Mouse (Mus musculus) myocyte (in vitro differentiated cells): ENCODE results near the gene Lag3. TPM values are rescaled to one million over a fixed set of nuclear protein-coding genes. Genes with fewer than 3 reads are reported as not detected.

Experiments
- H3K27me3 ChIP-seq: one replicate; pipeline ENCODE4 v1.6.1; 2011; ENCODE audit not compliant: control insufficient read depth, insufficient read depth, insufficient read length
- H3K36me3 ChIP-seq: one replicate; pipeline ENCODE4 v1.6.1; 2011; ENCODE audit not compliant: control insufficient read depth, insufficient read depth
- H3K4me2 ChIP-seq: one replicate; pipeline ENCODE4 v1.6.1; 2011; ENCODE audit warnings: low read depth, control low read depth
- H3K4me3 ChIP-seq: one replicate; pipeline ENCODE4 v1.5.1; 2011; ENCODE audit warnings: mild to moderate bottlenecking, control low read depth, moderate library complexity
- H3K79me2 ChIP-seq: one replicate; pipeline ENCODE4 v1.6.1; 2011; ENCODE audit not compliant: control insufficient read depth, insufficient read depth
- H3ac ChIP-seq: one replicate; pipeline ENCODE4 v1.6.1; 2011; ENCODE audit not compliant: control insufficient read depth, insufficient read length
- CEBPB ChIP-seq: IDR thresholded peaks from 2 replicates; pipeline ENCODE4 v1.6.1; 2011; ENCODE audit warnings: mild to moderate bottlenecking, moderate library complexity; ENCODE audit not compliant: poor library complexity, insufficient read depth, severe bottlenecking
- E2F4 ChIP-seq: IDR thresholded peaks from one replicate; pipeline ENCODE4 v1.6.1; 2011; ENCODE audit warnings: mild to moderate bottlenecking, control low read depth, moderate library complexity; ENCODE audit not compliant: insufficient read depth
- MAX ChIP-seq: IDR thresholded peaks from one replicate; pipeline ENCODE4 v1.6.1; 2011; ENCODE audit warnings: low read depth, mild to moderate bottlenecking, control low read depth
- MYOD1 ChIP-seq, 3 experiments: IDR thresholded peaks; one replicate each; pipeline ENCODE4 v1.6.1; 2011; ENCODE audit warnings: control low read depth in 2 of 3, low read depth in 2 of 3, mild to moderate bottlenecking in 2 of 3, moderate library complexity in 1 of 3; ENCODE audit not compliant: insufficient read length in 2 of 3, control insufficient read depth in 1 of 3
- MYOG ChIP-seq, 3 experiments: IDR thresholded peaks; one replicate each; pipeline ENCODE4 v1.6.1; 2011; ENCODE audit warnings: control low read depth in 2 of 3, low read depth in 2 of 3, mild to moderate bottlenecking in 2 of 3; ENCODE audit not compliant: insufficient read length in 2 of 3, control insufficient read depth in 1 of 3, insufficient read depth in 1 of 3
- POLR2A ChIP-seq: IDR thresholded peaks from one replicate; pipeline ENCODE4 v1.6.1; 2011; ENCODE audit warnings: low read depth, mild to moderate bottlenecking, control low read depth, moderate library complexity; ENCODE audit not compliant: insufficient read length
- POLR2AphosphoS2 ChIP-seq: IDR thresholded peaks from one replicate; pipeline ENCODE4 v1.6.1; 2011; ENCODE audit warnings: low read depth, control low read depth; ENCODE audit not compliant: insufficient read length
- REST ChIP-seq: IDR thresholded peaks from one replicate; pipeline ENCODE4 v1.6.1; 2011; ENCODE audit warnings: mild to moderate bottlenecking, control low read depth, moderate library complexity; ENCODE audit not compliant: insufficient read depth, insufficient read length
- SRF ChIP-seq: IDR thresholded peaks from one replicate; pipeline ENCODE4 v1.6.1; 2011; ENCODE audit warnings: low read depth; ENCODE audit not compliant: control insufficient read depth, insufficient read length
- TCF12 ChIP-seq: IDR thresholded peaks from one replicate; pipeline ENCODE4 v1.6.1; 2011; ENCODE audit warnings: mild to moderate bottlenecking, control low read depth; ENCODE audit not compliant: poor library complexity, insufficient read depth, severe bottlenecking
- TCF3 ChIP-seq: IDR thresholded peaks from one replicate; pipeline ENCODE4 v1.6.1; 2011; ENCODE audit warnings: low read depth, control low read depth; ENCODE audit not compliant: insufficient read length
- USF1 ChIP-seq: IDR thresholded peaks from one replicate; pipeline ENCODE4 v1.6.1; 2011; ENCODE audit warnings: low read depth, mild to moderate bottlenecking, control low read depth, moderate library complexity
- polyA plus RNA-seq: library from polyadenylated mRNA; unstranded; fragments of >200 nt; fragmentation: generic; extraction: Trizol; gene quantifications from one replicate; pipeline ENCODE4 v1.2.1, GENCODE M21; 2012; ENCODE audit warnings: missing spikeins

The Lag3 gene
- polyA plus RNA-seq, 1 experiment = 0.41 TPM

GRCm38 (mm10) chr6:124866560-124866959, 44.9 kb downstream of the Lag3 start:
- Histone ChIP-seq H3K27me3 (peaks cover 76% of the 10 kb centered on the region), H3K79me2 (no peaks in the 10 kb centered on the region), H3K4me3 (no peak overlapping the region), H3K36me3 (no peaks in the 10 kb centered on the region), H3ac (no peak overlapping the region), H3K4me2 (no peak overlapping the region)
- TF ChIP-seq SRF (no peak), MAX (no peak), TCF3 (no peak), E2F4 (no peak), REST (no peak), MYOD1 (IDR thresholded peaks at IDR 0.05; ENCODE audit: control insufficient read depth in 1 of 3, insufficient read length in 2 of 3, low read depth in 2 of 3) (no peak), TCF12 (no peak), MYOG (IDR thresholded peaks at IDR 0.05; ENCODE audit: control insufficient read depth in 1 of 3, insufficient read depth in 1 of 3, insufficient read length in 2 of 3, low read depth in 2 of 3) (no peak), POLR2AphosphoS2 (no peak), CEBPB (no peak), USF1 (no peak), POLR2A (no peak)

GRCm38 (mm10) chr6:124865766-124866362, 45.6 kb downstream of the Lag3 start:
- no peak overlapping the region for H3K4me3 ChIP-seq
- H3ac ChIP-seq = no peak overlapping the region
- H3K27me3 ChIP-seq = peaks cover 81% of the 10 kb centered on the region
- no peaks in the 10 kb centered on the region for H3K79me2 ChIP-seq
- no peaks in the 10 kb centered on the region for H3K36me3 ChIP-seq
- TF ChIP-seq MAX (no peak), MYOG (IDR thresholded peaks at IDR 0.05; ENCODE audit: control insufficient read depth in 1 of 3, insufficient read depth in 1 of 3, insufficient read length in 2 of 3, low read depth in 2 of 3) (no peak), TCF12 (no peak), REST (no peak), SRF (no peak), POLR2A (no peak), POLR2AphosphoS2 (no peak), E2F4 (no peak), TCF3 (no peak), CEBPB (no peak), USF1 (no peak), MYOD1 (IDR thresholded peaks at IDR 0.05; ENCODE audit: control insufficient read depth in 1 of 3, insufficient read length in 2 of 3, low read depth in 2 of 3) (no peak)
- H3K4me2 ChIP-seq = no peak overlapping the region

GRCm38 (mm10) chr6:124863658-124864298, 47.7 kb downstream of the Lag3 start, which contains the start of gene Gpr162:
TSS of gene Gpr162 (minus strand) at chr6:124863983.
- no peak for TF ChIP-seq REST
- no peak for TF ChIP-seq POLR2A
- TF ChIP-seq SRF = no peak
- no peak for TF ChIP-seq TCF3
- TF ChIP-seq USF1 = no peak
- no peak for TF ChIP-seq POLR2AphosphoS2
- no peak for TF ChIP-seq MAX
- no peak for TF ChIP-seq TCF12
- no peak for TF ChIP-seq MYOD1 (IDR thresholded peaks at IDR 0.05; ENCODE audit: control insufficient read depth in 1 of 3, insufficient read length in 2 of 3, low read depth in 2 of 3)
- no peak for TF ChIP-seq MYOG (IDR thresholded peaks at IDR 0.05; ENCODE audit: control insufficient read depth in 1 of 3, insufficient read depth in 1 of 3, insufficient read length in 2 of 3, low read depth in 2 of 3)
- TF ChIP-seq E2F4 = no peak
- no peak for TF ChIP-seq CEBPB
- no peaks in the 10 kb centered on the region for H3K36me3 ChIP-seq
- peak within 1 kb of the TSS; percentile 48 for H3K4me2 ChIP-seq
- H3K4me3 ChIP-seq = no peak within 1 kb of the TSS
- no peak within 1 kb of the TSS for H3ac ChIP-seq
- peaks cover 76% of the 10 kb centered on the region for H3K27me3 ChIP-seq
- H3K79me2 ChIP-seq = no peaks in the 10 kb centered on the region

GRCm38 (mm10) chr6:124863125-124863657, 48.3 kb downstream of the Lag3 start:
- Histone ChIP-seq H3K36me3 (no peaks in the 10 kb centered on the region), H3K27me3 (peaks cover 75% of the 10 kb centered on the region), H3K4me3 (no peak overlapping the region), H3K79me2 (no peaks in the 10 kb centered on the region), H3K4me2 (peak overlapping the region; percentile 48), H3ac (no peak overlapping the region)
- TF ChIP-seq E2F4 (no peak), CEBPB (no peak), REST (no peak), TCF3 (no peak), USF1 (no peak), MYOD1 (IDR thresholded peaks at IDR 0.05; ENCODE audit: control insufficient read depth in 1 of 3, insufficient read length in 2 of 3, low read depth in 2 of 3) (no peak), POLR2A (no peak), TCF12 (no peak), POLR2AphosphoS2 (no peak), MYOG (IDR thresholded peaks at IDR 0.05; ENCODE audit: control insufficient read depth in 1 of 3, insufficient read depth in 1 of 3, insufficient read length in 2 of 3, low read depth in 2 of 3) (no peak), MAX (no peak), SRF (no peak)
